Mouse (Mus musculus): ENCODE measurements at regions not wholly inside any gene's neighbourhood (a gene's known extent, or its start where the extent isn't known, plus 50 kb on each side); places are given as distances from the start of the nearest gene placed in this dataset.

DNA sequence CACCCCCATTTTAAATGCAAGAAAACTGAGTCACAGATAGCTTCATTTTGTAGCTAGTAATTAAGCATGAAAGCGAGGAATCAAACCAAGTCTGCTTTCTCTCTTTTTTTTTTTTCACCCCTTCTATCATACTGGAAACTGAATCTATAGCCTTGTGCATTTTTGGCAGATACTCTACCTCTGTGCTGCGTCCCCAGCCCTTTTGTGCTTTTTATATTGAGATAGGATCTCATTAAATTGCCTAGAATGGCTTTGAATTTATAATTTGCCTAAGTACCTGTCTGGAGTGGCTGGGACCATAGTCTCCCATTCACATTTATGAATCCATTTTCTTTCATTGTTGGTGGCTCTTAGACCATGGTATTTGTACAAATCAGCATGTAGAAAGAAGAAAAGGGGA lies 209.9 kb upstream of the Fggy start:
- TF ChIP-seq CTCF (IDR thresholded peaks at IDR 0.05; ENCODE audit: control insufficient read depth, insufficient read depth, insufficient read length) (no peak), MYOD1 (IDR thresholded peaks at IDR 0.05; ENCODE audit: control insufficient read depth, insufficient read length, low read depth) (no peak), CEBPB (IDR thresholded peaks at IDR 0.05; ENCODE audit: low read depth) (no peak), MYOG (IDR thresholded peaks at IDR 0.05; ENCODE audit: control insufficient read depth, extremely low read depth, insufficient read length) (no peak), MAX (IDR thresholded peaks at IDR 0.05) (no peak)
